Mouse (Mus musculus) kidney, adult 2 months (tissue): ENCODE results near the gene Elmo1.

ENCODE experiments used
- CTCF ChIP-seq: fragments of 200-500 bp; conservative IDR thresholded peaks from 2 replicates; pipeline ENCODE4 v1.5.1; 2011; ENCODE audit warnings: low read depth, mild to moderate bottlenecking, control low read depth, low read length, moderate library complexity, mixed read lengths; ENCODE audit not compliant: insufficient read depth, insufficient read length
- POLR2A ChIP-seq: fragments of 200-500 bp; IDR thresholded peaks from one replicate; pipeline ENCODE4 v1.6.1; 2011; ENCODE audit warnings: low read depth, low read length, control low read depth

GRCm38 (mm10) chr13:20316139-20316538 is 225.7 kb downstream of the Elmo1 start:
- no peak for TF ChIP-seq CTCF
- no peak for TF ChIP-seq POLR2A
